Mouse (Mus musculus) fat pad, adult 2 months (tissue): ENCODE results near the gene Pygl.
"Not testable (repeated sequence)": the region's sequence is repeated elsewhere in the genome, so short reads cannot be mapped to it uniquely, and the experiment has no call there.

Source experiments
- DNase-seq: peaks from one replicate; pipeline ENCODE4 v3.0.0-alpha.2; 2011; ENCODE audit warnings: low read depth, low spot score; ENCODE audit errors: extremely low read depth

Gene Pygl

DNA sequence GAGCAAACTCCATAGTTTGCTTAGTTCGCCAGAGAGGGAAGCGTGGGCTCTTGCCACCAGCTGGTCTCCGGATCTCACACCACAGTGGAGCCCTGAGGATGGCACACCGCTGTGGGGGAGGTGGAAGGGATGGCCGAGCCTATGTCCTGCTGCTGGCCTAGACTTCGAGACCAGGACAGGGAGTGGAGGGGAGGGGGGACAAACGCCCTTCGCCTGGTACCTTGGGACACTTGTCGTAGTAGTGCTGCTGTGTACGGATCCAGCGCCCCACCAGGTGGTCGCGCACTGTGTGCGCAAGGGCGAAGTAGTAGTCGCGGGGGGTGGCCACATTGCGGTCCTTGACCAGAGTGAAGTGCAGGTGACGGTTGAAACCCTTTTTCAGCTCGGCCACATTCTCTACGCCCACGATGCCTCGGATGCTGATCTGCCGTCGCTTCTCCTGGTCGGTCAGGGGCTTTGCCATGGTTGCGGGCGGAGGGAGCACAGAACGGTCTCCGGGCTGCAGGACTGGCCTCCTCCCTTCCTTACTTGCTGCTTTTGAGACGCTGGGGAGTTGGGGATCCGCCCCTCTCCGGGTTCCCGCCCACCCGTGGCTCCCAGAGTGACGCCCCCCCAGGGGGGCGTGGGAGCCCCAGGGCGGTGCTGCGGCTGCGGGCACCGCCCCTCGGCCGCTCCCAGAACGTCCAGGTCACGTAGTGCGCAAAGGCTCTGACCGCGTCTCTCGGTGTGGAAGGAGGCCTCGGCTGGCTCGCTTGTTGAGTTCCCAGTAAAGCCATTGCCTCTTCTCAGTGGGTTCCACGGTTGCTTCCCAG, 4.0 kb downstream of the Pygl start:
- no peak for DNase-seq

DNA sequence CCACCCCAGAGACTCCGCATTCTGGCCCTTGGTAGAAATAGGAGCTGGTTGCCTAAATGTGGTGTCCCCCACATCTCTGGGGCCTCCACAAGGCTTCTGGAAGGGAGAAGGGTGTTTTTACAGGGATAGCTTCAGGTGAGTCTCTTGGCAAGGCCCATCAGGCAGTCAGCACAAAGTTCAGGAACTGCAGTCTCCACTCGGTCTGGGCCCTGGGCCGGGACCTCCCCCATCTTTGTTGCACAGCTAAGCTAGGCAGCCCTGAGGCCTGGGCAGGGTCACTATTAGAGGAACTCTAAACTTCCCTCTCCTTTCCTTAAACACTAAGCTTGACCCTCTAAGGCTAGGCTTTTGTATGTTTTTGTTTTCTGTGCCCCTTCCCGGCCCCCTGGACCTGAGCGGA, 4.6 kb downstream of the Pygl start:
- DNase-seq, result no peak

DNA sequence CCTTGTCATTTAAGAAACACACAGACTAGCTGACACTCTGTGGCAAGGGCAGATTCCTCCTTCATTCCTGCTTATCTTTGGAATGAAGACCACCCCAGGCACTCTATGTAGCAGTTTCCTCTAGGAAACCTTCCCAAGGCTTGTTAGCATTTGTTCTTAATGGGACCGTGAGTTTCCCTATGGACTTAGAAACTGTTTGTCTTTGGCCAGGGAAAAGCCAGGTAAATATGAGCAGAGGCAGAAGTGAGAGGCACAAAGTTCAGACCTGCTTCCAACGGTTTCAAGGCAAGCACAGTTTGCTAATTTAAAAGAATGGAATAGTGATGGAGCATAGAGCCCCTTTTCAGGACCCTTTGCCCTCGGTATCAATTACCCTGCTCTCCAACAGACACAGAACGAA, 8.0 kb downstream of the Pygl start:
- DNase-seq, result no peak

DNA sequence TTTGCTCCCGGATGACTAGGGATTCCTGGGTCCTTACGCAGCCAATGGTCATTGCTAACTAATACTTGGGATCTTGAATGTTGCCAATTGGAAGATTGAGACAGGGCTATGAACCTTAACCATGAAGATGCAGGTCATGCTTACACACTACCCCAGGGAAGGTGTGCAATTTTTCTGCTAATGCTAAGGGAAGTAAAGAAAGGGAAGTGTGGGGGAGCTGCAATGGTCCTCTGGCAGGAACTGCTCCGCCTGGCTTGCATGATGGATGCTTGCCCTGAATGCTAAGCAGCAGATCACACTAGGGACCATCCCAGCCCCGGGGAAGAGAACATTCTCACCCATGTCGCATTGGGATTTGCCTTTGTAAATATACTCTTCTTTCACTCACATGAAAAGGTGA, 9.9 kb downstream of the Pygl start:
- no peak for DNase-seq

DNA sequence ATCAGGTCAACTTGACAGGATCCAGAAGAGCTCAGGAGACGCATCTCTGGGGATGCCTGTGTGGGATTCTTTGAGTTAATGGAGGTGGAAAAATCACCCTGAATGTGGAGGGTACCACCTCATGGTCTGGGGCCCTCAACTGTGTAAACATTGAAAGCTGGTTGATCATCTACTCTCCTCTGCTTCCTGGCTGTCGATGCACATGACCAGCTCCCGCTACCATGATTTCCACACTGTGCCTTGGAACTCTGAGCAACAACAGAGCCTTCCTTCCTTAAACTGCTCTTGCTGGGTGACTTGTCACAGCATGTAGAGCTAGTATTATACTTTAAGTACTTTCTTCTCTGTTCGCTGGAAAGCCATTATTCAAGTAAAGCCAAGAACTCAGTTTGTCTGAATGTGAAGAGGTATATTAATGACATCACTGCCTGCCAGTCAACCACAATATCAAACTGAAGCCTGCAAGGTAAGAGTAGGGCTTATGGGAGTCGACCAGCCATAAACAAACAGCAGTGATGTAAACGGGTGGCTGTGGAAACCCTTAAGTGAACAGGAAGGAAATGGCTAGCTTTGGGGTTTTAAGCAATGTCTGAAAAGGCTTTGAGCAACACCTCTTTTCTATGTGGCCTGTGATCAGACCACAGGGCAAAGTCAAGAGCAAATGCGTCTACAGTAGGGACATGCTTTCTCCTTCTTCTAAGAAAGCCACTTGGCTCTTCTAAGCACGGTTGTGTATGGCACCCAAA, 12.3 kb downstream of the Pygl start:
- no peak for DNase-seq

DNA sequence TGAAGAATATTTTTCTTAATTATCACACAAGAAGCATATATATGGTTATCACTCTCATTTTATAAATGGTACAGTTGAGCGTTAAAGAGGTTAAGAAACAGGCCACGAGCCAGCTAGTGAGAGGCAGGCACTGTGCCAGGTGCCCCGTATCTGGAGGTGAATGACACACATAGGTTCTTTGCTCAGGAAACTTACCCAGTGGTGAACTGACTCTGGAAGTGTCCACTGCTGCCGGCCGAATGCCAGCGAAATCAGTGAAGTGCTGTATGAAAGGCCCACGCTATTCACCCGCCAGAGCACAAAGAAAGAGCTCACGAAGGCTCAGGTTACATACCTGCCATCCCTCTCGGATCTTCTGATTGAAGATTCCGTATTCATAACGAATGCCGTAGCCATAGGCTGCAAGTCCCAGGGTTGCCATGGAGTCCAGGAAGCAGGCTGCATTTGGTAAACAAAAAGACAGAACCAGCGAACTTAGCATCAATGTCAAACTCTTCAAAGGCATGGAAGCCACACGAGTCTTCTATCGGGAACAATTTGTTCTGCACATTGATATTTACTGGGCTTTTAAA, 15.0 kb downstream of the Pygl start:
- no peak for DNase-seq

GRCm38 (mm10) chr12:70214281-70214680, 17.0 kb downstream of the Pygl start:
- DNase-seq, result no peak

GRCm38 (mm10) chr12:70213601-70214000, 17.7 kb downstream of the Pygl start:
- no peak for DNase-seq

DNA sequence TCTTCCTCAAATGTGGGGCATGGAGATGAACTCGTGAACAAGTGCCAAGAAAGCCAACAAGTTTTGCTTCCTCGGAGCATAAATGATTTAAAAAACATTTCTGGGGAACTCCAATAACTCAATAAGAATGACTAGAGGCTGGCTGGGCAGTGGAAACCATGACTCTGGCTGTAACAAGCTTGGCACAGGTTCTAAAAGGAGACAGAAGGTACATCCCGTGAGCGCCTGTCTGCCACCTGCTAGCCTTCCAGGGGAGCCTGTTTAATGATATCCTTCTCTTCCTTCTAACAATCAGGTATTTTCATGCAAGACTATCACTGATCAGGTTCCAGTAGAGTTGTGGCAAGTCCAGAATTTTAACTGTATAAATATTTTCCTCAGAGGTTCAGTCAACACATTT, 18.8 kb downstream of the Pygl start:
- no peak for DNase-seq

DNA sequence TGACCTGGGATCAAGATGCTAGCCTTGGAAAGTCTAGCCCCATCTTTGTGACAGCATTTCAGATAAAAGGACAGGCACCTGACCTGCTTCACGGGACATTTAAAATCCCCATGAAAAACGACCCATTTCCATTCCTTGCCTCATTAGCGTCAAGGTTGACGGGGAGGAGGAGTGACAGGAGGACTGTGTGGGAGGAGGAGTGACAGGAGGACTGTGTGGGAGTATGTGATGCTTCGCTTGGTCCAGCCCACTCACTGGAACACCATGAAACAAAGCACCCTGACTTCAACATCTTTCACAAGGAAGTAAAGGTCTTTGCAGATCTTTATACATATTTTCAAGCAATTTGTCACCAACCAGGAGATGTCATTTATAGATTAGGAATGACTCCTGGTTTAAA, 23.1 kb downstream of the Pygl start:
- no peak for DNase-seq

DNA sequence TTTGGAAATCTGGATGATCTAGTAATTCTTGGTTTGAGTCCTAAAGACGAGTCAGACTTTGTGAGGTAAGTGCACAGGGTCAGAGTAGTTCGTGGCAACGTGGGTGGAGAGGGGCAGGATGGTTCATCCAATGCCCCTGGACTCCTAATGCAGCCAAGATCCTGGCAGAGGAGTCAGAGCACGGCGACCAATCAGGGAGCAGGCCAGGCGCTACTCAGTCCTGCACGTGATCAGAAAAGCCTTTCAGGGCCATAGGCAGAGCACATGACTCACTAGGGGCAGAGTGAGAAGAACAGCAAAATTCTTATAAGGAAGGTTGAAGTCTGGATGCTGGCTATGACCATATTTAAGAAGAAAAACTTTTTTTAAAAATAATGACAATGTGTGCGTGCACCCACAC, 26.9 kb downstream of the Pygl start:
- no peak for DNase-seq

GRCm38 (mm10) chr12:70201926-70202529, 29.3 kb downstream of the Pygl start:
- DNase-seq, result no peak

GRCm38 (mm10) chr12:70196341-70196740, 34.9 kb downstream of the Pygl start:
- no peak for DNase-seq

- no peak for DNase-seq
These were observed 35.9 kb downstream of the Pygl start for GRCm38 (mm10) chr12:70195426-70195825.

DNA sequence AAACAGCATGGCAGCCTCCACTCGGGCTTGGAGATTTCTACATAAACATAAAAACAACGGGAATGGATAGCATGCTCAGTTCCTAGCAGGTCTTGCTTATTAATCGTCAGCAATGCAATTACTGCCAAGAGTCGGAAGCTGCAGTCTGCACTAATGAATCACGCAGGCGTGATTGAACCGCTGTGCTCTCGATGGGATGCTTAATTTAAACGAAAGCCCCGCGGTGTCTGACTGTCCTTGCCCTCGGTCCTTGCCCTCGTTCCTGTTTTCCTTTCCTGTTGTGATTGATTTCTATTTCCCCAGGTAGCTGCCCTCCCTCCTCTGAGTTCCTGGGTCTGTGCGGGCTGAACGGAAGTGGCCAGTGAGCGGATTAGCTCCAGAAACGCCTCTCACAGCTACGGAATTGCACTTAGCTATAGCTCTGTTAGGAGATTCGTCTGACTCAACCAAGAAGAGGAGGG, 39.0 kb downstream of the Pygl start:
- no peak for DNase-seq

GRCm38 (mm10) chr12:70184173-70184783, 47.0 kb downstream of the Pygl start:
- DNase-seq, result no peak

DNA sequence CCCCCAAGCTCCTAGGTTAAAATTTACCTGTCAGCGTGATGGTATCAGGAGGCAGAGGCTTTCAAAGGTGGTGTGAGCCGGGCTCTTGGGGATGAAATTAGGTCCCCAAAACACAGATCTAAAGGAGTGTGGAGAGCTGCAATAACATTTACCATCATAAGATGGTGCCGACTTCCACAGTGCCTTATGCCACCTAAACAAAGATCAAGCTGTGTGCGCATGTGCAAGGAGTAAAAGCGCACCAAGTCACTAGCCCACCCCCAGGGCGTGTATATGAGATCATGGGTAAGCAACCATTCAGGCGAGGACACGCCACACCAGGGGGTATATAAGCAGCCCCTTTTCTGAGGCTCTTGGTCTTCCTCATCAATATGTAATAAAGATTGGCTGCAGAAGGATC, 47.8 kb downstream of the Pygl start:
- not testable (repeated sequence) for DNase-seq

DNA sequence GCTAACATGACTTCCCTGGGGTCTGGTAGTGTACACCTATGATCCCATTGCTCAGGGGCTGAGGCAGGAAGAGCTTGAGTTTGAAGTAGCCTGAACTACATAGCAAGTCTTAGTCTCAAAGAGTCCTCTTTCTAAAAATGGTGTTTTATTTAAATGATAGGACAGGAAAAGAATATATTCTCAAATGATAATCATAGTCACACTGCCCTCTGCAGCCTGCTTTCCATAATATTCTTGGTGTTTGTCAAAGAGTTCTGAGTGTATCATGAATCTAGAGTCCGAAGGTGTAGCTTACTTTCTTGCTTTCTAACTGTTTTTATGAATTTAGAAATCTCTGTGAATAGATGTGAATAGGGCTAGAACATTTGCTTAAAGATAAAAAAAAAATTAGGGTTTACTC, 61.3 kb downstream of the Pygl start:
- no peak for DNase-seq

DNA sequence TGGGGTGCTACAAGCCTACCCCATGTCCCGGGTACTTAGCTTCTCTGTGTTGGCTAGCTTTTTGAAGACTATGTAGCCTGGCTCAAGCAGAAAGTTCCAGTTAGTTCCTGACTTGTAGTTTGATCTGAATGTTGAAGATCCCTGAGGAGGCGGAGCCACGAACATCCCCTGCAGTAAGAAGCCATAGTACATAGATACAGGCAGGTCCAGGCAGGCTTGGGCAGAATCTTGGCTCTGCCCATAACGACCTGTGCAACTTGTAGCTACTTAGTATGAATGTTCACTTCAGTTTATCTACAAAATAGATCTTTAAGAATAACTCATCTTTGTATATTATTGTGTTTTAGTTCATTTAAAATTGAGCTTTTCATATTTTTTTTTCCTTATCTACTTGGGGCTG, 63.3 kb downstream of the Pygl start:
- no peak for DNase-seq

DNA sequence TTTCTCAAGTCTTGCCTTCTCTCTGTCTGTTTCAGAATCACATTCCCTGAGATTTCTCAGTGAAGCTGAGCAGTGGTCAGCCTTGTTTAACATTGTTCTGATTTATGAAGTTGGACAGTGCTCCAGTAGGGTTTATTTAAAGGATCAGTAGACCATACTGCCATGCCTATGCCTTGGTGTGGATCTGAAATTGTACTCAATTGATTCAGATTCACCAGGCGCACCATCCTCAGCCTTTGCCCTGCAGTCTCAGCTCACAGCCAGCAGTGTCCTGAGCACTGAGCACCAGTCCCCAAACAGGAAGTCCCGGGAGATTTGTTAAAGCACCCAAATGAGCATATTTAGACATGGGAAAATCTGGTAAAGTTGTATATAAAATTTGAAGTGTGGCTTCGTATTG, 66.5 kb downstream of the Pygl start:
- no peak for DNase-seq

- DNase-seq, result no peak
These were observed 70.2 kb downstream of the Pygl start for GRCm38 (mm10) chr12:70161057-70161456.
